Mouse (Mus musculus): ENCODE measurements around the gene Glcci1. TPM values are rescaled to one million over a fixed set of nuclear protein-coding genes. Genes with fewer than 3 reads are reported as not detected.

The Glcci1 gene
- total RNA-seq, 2 experiments from 2014 or later: 2.6 to 3.7 TPM

GRCm38 (mm10) chr6:8640863-8641262, 131.5 kb downstream of the Glcci1 start:
- no peak for ATAC-seq (replicated peaks; ENCODE audit: poor library complexity, severe bottlenecking)

DNA sequence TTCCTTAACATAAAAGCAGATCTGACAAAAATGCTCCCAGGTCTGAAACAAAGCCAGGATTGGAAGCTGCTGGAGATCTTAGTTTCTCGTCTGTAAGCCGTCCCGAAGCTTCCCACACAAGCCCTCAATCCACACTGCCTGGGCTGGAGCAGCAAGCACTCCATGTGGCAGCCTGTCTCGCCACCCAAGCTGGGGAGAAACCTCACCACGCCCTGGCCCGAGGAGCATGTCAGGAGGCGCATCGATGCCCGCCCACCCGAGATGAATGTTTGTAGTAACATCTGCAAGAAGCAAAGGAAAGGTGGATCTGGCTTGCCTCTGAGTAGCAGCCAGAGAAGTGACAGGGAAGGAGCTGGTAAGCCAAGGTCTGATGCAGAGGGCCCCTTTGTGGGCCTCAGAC, 135.3 kb downstream of the Glcci1 start:
- ATAC-seq (replicated peaks; ENCODE audit: poor library complexity, severe bottlenecking): no peak

GRCm38 (mm10) chr6:8645708-8646107, 136.3 kb downstream of the Glcci1 start:
- no peak for ATAC-seq (replicated peaks; ENCODE audit: poor library complexity, severe bottlenecking)

Measured in granulocyte monocyte progenitor cell, adult 5-6 weeks (primary cell).